Mouse (Mus musculus): ENCODE results near the gene Gpr83. TPM values are rescaled to one million over a fixed set of nuclear protein-coding genes. Genes with fewer than 3 reads are reported as not detected.

Gpr83 gene
- polyA plus RNA-seq, 1 experiment: not detected

DNA sequence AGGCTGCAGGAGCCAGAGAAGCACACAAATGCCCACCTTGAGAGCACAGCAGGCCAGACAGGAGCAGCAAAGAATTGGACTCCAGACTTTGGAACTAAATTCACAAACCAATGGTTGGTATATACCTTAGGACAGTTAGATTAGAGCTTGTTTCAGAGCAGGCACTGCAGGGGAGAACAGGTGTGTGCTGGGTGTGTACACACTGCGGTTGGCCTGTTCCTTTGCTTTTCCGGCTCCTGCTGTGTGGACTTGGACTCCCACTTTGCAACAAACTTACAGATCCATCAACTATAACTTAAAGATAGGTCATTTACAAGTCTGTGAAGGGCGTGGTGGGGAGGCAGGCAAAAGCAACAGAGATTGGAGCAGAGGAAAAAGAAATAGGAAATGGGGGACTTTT, 1.2 kb upstream of the Gpr83 start:
- H3K27me3 ChIP-seq (ENCODE audit: control insufficient read depth): peaks cover 43% of the 10 kb centered on the region
- H3K36me3 ChIP-seq (ENCODE audit: control insufficient read depth): no peaks in the 10 kb centered on the region
- TF ChIP-seq TAL1 (IDR thresholded peaks at IDR 0.05; ENCODE audit: low read length) (no peak), GATA1 (IDR thresholded peaks at IDR 0.05; ENCODE audit: low read length) (no peak)
- no peak overlapping the region for H3K4me3 ChIP-seq (replicated peaks)
- no peaks in the 10 kb centered on the region for H3K4me1 ChIP-seq (ENCODE audit: control insufficient read depth)
- H3K9me3 ChIP-seq (ENCODE audit: control insufficient read depth, low read length): no peaks in the 10 kb centered on the region

DNA sequence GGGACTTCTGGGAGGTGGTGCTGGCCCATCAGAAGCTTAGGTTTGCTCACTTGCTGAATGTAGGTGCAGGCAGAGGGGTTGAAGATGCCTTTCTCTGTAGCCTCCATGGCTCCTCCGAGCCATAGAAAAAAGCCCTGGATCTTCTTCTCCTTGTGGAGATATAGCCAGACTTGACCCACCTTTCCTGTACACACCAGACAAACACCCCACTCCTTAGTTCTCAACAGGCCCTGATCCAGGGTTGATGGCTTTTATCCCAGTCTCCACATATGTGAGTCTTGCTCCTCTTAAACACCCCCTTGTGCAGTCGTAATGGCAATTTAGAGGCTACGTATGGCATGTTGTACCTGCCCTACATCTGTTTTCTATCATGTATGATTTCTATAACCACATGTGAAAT, 3.1 kb downstream of the Gpr83 start:
- TF ChIP-seq TAL1 (IDR thresholded peaks at IDR 0.05; ENCODE audit: low read length): no peak
- no peak for TF ChIP-seq GATA1 (IDR thresholded peaks at IDR 0.05; ENCODE audit: low read length)
- Histone ChIP-seq H3K4me3 (replicated peaks) (no peak overlapping the region), H3K36me3 (ENCODE audit: control insufficient read depth) (no peaks in the 10 kb centered on the region), H3K27me3 (ENCODE audit: control insufficient read depth) (peaks cover 43% of the 10 kb centered on the region), H3K9me3 (ENCODE audit: control insufficient read depth, low read length) (no peaks in the 10 kb centered on the region), H3K4me1 (ENCODE audit: control insufficient read depth) (no peaks in the 10 kb centered on the region)

- Histone ChIP-seq H3K36me3 (ENCODE audit: control insufficient read depth) (no peaks in the 10 kb centered on the region), H3K27me3 (ENCODE audit: control insufficient read depth) (peaks cover 27% of the 10 kb centered on the region), H3K9me3 (ENCODE audit: control insufficient read depth, low read length) (no peaks in the 10 kb centered on the region), H3K4me3 (replicated peaks) (no peak overlapping the region), H3K4me1 (ENCODE audit: control insufficient read depth) (no peaks in the 10 kb centered on the region)
- TF ChIP-seq GATA1 (IDR thresholded peaks at IDR 0.05; ENCODE audit: low read length) (no peak), TAL1 (IDR thresholded peaks at IDR 0.05; ENCODE audit: low read length) (no peak)
These were observed 4.7 kb downstream of the Gpr83 start for GRCm38 (mm10) chr9:14864726-14865125.

DNA sequence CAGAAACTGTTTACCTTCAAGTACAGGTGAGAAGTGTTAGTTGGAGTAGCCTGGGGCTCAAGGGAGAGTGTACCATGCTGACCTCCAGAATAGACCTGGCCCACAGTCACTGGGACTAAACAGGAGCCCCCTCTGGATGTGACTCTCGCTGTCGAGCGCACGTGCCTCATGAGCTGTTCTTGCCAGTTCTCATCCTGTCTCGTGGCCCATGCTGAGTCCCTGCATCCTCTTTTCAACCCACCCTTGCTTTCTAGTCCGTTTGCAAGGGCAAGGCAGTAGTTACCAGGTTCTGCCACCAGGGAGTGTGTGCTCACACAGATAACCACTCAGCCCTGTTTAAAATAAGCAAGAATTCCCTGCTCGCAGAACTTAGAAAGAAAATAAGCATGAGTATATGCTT, 6.9 kb downstream of the Gpr83 start:
- TF ChIP-seq TAL1 (IDR thresholded peaks at IDR 0.05; ENCODE audit: low read length) (no peak), GATA1 (IDR thresholded peaks at IDR 0.05; ENCODE audit: low read length) (no peak)
- no peaks in the 10 kb centered on the region for H3K36me3 ChIP-seq (ENCODE audit: control insufficient read depth)
- H3K4me1 ChIP-seq (ENCODE audit: control insufficient read depth): no peaks in the 10 kb centered on the region
- no peaks in the 10 kb centered on the region for H3K9me3 ChIP-seq (ENCODE audit: control insufficient read depth, low read length)
- no peak overlapping the region for H3K4me3 ChIP-seq (replicated peaks)
- H3K27me3 ChIP-seq (ENCODE audit: control insufficient read depth): peaks cover 5% of the 10 kb centered on the region

DNA sequence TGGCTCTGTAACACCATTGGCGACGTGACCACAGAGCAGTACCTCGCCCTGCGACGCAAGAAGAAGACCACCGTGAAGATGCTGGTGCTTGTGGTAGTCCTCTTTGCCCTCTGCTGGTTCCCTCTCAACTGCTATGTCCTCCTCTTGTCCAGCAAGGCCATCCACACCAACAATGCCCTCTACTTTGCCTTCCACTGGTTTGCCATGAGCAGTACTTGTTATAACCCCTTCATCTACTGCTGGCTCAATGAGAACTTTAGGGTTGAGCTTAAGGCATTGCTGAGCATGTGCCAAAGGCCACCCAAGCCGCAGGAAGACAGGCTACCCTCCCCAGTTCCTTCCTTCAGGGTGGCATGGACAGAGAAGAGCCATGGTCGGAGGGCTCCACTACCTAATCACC, 8.3 kb downstream of the Gpr83 start:
- Histone ChIP-seq H3K36me3 (ENCODE audit: control insufficient read depth) (no peaks in the 10 kb centered on the region), H3K4me3 (replicated peaks) (no peak overlapping the region), H3K9me3 (ENCODE audit: control insufficient read depth, low read length) (no peaks in the 10 kb centered on the region), H3K4me1 (ENCODE audit: control insufficient read depth) (no peaks in the 10 kb centered on the region), H3K27me3 (ENCODE audit: control insufficient read depth) (no peaks in the 10 kb centered on the region)
- TF ChIP-seq TAL1 (IDR thresholded peaks at IDR 0.05; ENCODE audit: low read length) (no peak), GATA1 (IDR thresholded peaks at IDR 0.05; ENCODE audit: low read length) (no peak)

- no peaks in the 10 kb centered on the region for H3K9me3 ChIP-seq (ENCODE audit: control insufficient read depth, low read length)
- no peaks in the 10 kb centered on the region for H3K36me3 ChIP-seq (ENCODE audit: control insufficient read depth)
- H3K27me3 ChIP-seq (ENCODE audit: control insufficient read depth): no peaks in the 10 kb centered on the region
- H3K4me3 ChIP-seq (replicated peaks): no peak overlapping the region
- TF ChIP-seq GATA1 (IDR thresholded peaks at IDR 0.05; ENCODE audit: low read length) (no peak), TAL1 (IDR thresholded peaks at IDR 0.05; ENCODE audit: low read length) (no peak)
- no peaks in the 10 kb centered on the region for H3K4me1 ChIP-seq (ENCODE audit: control insufficient read depth)
These were observed 10.4 kb downstream of the Gpr83 start for GRCm38 (mm10) chr9:14870377-14870776.

GRCm38 (mm10) chr9:14870802-14871201, 10.8 kb downstream of the Gpr83 start:
- Histone ChIP-seq H3K36me3 (ENCODE audit: control insufficient read depth) (no peaks in the 10 kb centered on the region), H3K27me3 (ENCODE audit: control insufficient read depth) (no peaks in the 10 kb centered on the region), H3K9me3 (ENCODE audit: control insufficient read depth, low read length) (no peaks in the 10 kb centered on the region), H3K4me1 (ENCODE audit: control insufficient read depth) (no peaks in the 10 kb centered on the region), H3K4me3 (replicated peaks) (no peak overlapping the region)
- TF ChIP-seq TAL1 (IDR thresholded peaks at IDR 0.05; ENCODE audit: low read length) (no peak), GATA1 (IDR thresholded peaks at IDR 0.05; ENCODE audit: low read length) (no peak)

DNA sequence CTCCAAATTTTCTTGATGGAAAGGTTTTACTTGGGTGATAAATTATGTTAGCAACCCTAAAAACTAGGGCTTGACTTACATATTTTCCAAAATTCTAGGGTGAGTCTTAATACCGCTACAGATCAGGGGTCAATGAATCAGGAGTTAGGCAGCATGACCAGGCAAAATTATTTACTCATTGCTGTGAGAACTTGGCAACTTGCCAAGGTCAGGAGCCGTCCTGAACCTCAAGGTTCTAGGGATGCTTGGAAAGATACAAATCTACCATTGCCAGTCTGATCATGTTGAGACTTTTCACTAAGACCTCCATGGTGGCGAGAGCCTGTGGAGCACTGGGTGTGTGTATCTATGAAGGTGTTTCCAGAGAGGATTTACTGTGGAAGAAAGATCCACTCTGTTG, 11.5 kb downstream of the Gpr83 start:
- Histone ChIP-seq H3K36me3 (ENCODE audit: control insufficient read depth) (no peaks in the 10 kb centered on the region), H3K4me1 (ENCODE audit: control insufficient read depth) (no peaks in the 10 kb centered on the region)
- TF ChIP-seq TAL1 (IDR thresholded peaks at IDR 0.05; ENCODE audit: low read length) (no peak), GATA1 (IDR thresholded peaks at IDR 0.05; ENCODE audit: low read length) (no peak)

GRCm38 (mm10) chr9:14872181-14872930, 12.3 kb downstream of the Gpr83 start:
- H3K9me3 ChIP-seq (ENCODE audit: control insufficient read depth, low read length): no peaks in the 10 kb centered on the region
- no peaks in the 10 kb centered on the region for H3K36me3 ChIP-seq (ENCODE audit: control insufficient read depth)
- H3K27me3 ChIP-seq (ENCODE audit: control insufficient read depth): no peaks in the 10 kb centered on the region
- H3K4me1 ChIP-seq (ENCODE audit: control insufficient read depth): no peaks in the 10 kb centered on the region
- H3K4me3 ChIP-seq (replicated peaks): no peak overlapping the region
- TF ChIP-seq GATA1 (IDR thresholded peaks at IDR 0.05; ENCODE audit: low read length): no peak
- no peak for TF ChIP-seq TAL1 (IDR thresholded peaks at IDR 0.05; ENCODE audit: low read length)

More for the DNA sequence above, 11.5 kb downstream of the Gpr83 start:
- Histone ChIP-seq H3K4me3 (replicated peaks) (no peak overlapping the region), H3K27me3 (ENCODE audit: control insufficient read depth) (no peaks in the 10 kb centered on the region), H3K9me3 (ENCODE audit: control insufficient read depth, low read length) (no peaks in the 10 kb centered on the region)
